Mouse (Mus musculus) mesoderm, embryonic 11.5 days (tissue): ENCODE data around the gene Bcl2a1d.
"Not testable (repeated sequence)": the region's sequence is repeated elsewhere in the genome, so short reads cannot be mapped to it uniquely, and the experiment has no call there.

Source experiments
- DNase-seq: peaks from one replicate; pipeline ENCODE4 v3.0.0-alpha.2; 2012; ENCODE audit warnings: low read depth, low spot score

Bcl2a1d gene

GRCm38 (mm10) chr9:88731728-88732127, at the start of gene Bcl2a1d:
TSS of gene Bcl2a1d (minus strand) at chr9:88731914.
- DNase-seq, result not testable (repeated sequence)

- not testable (repeated sequence) for DNase-seq
These were observed 38.5 kb upstream of the Bcl2a1d start for GRCm38 (mm10) chr9:88770239-88770638.

- DNase-seq, result not testable (repeated sequence)
These were observed 37.8 kb upstream of the Bcl2a1d start for GRCm38 (mm10) chr9:88769470-88769869.

GRCm38 (mm10) chr9:88746687-88747086, 15.0 kb upstream of the Bcl2a1d start:
- DNase-seq, result not testable (repeated sequence)

- not testable (repeated sequence) for DNase-seq
These were observed 14.3 kb upstream of the Bcl2a1d start for GRCm38 (mm10) chr9:88746046-88746445.

GRCm38 (mm10) chr9:88735289-88735688, 3.6 kb upstream of the Bcl2a1d start:
- DNase-seq, result not testable (repeated sequence)

GRCm38 (mm10) chr9:88733182-88733581, 1.5 kb upstream of the Bcl2a1d start:
- DNase-seq, result not testable (repeated sequence)

GRCm38 (mm10) chr9:88732334-88732733, 620 bp upstream of the Bcl2a1d start:
- not testable (repeated sequence) for DNase-seq

- not testable (repeated sequence) for DNase-seq
These were observed 3.4 kb downstream of the Bcl2a1d start for GRCm38 (mm10) chr9:88728311-88728710.

- DNase-seq, result not testable (repeated sequence)
These were observed 10.1 kb downstream of the Bcl2a1d start for GRCm38 (mm10) chr9:88721628-88722027.

- not testable (repeated sequence) for DNase-seq
These were observed 11.7 kb downstream of the Bcl2a1d start, which contains the start of gene Mthfsl for GRCm38 (mm10) chr9:88719989-88720537. TSS of gene Mthfsl (minus strand) at chr9:88720296.

GRCm38 (mm10) chr9:88719073-88719921, 12.4 kb downstream of the Bcl2a1d start:
- not testable (repeated sequence) for DNase-seq

GRCm38 (mm10) chr9:88718593-88718992, 13.1 kb downstream of the Bcl2a1d start:
- not testable (repeated sequence) for DNase-seq

GRCm38 (mm10) chr9:88718140-88718539, 13.6 kb downstream of the Bcl2a1d start:
- DNase-seq, result not testable (repeated sequence)

GRCm38 (mm10) chr9:88714515-88714914, 17.2 kb downstream of the Bcl2a1d start:
- not testable (repeated sequence) for DNase-seq

- DNase-seq, result not testable (repeated sequence)
These were observed 19.5 kb downstream of the Bcl2a1d start for GRCm38 (mm10) chr9:88712164-88712749.

GRCm38 (mm10) chr9:88710910-88711438, 20.7 kb downstream of the Bcl2a1d start:
- not testable (repeated sequence) for DNase-seq

GRCm38 (mm10) chr9:88710439-88710838, 21.3 kb downstream of the Bcl2a1d start:
- not testable (repeated sequence) for DNase-seq

GRCm38 (mm10) chr9:88709794-88710193, 21.9 kb downstream of the Bcl2a1d start:
- not testable (repeated sequence) for DNase-seq

GRCm38 (mm10) chr9:88709304-88709703, 22.4 kb downstream of the Bcl2a1d start:
- DNase-seq, result no peak

- no peak for DNase-seq
These were observed 25.0 kb downstream of the Bcl2a1d start for GRCm38 (mm10) chr9:88706700-88707099.

GRCm38 (mm10) chr9:88705157-88705556, 26.6 kb downstream of the Bcl2a1d start:
- DNase-seq, result not testable (repeated sequence)
